Mouse (Mus musculus): ENCODE data around the gene Rbm39.
A peak's percentile ranks its signal among the peaks of the same experiment; 100 is the strongest.
"Not testable (repeated sequence)": the region's sequence is repeated elsewhere in the genome, so short reads cannot be mapped to it uniquely, and the experiment has no call there.

The Rbm39 gene

GRCm38 (mm10) chr2:156180094-156180821 is at the start of gene Rbm39:
TSS of gene Rbm39 (minus strand) at chr2:156180238.
- peak; percentile 98 for ATAC-seq (ENCODE audit: insufficient number of reproducible peaks, low FRiP score, low TSS enrichment)

- ATAC-seq (ENCODE audit: insufficient number of reproducible peaks, low FRiP score, low TSS enrichment): no peak
Observed at GRCm38 (mm10) chr2:156229171-156229570, 49.1 kb upstream of the Rbm39 start.

- no peak for ATAC-seq (ENCODE audit: insufficient number of reproducible peaks, low FRiP score, low TSS enrichment)
Observed at GRCm38 (mm10) chr2:156227689-156228088, 47.7 kb upstream of the Rbm39 start.

GRCm38 (mm10) chr2:156224043-156224442 is 44.0 kb upstream of the Rbm39 start:
- no peak for ATAC-seq (ENCODE audit: insufficient number of reproducible peaks, low FRiP score, low TSS enrichment)

- no peak for ATAC-seq (ENCODE audit: insufficient number of reproducible peaks, low FRiP score, low TSS enrichment)
Observed at GRCm38 (mm10) chr2:156222100-156222499, 42.1 kb upstream of the Rbm39 start.

GRCm38 (mm10) chr2:156217786-156218185 is 37.7 kb upstream of the Rbm39 start:
- ATAC-seq (ENCODE audit: insufficient number of reproducible peaks, low FRiP score, low TSS enrichment): no peak

DNA sequence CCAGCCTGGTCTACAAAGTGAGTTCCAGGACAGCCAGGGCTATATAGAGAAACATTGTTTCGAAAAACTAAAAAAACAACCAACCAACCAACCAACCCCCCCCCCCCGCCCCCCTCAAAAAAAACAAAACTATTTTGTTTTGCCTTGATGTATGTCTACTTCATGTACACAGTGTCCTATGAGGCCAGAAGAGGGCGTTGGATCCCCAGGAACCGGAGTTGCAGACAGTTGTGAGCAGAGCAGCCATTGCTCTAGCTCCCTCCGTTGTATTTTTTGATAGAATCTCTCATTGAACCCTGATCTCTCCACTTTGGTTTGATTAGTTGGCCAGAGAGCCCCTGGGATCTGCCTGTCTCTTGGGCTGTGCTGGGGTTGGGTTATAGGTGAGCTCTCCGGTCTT is 23.9 kb upstream of the Rbm39 start:
- ATAC-seq (ENCODE audit: insufficient number of reproducible peaks, low FRiP score, low TSS enrichment): no peak

GRCm38 (mm10) chr2:156202848-156203437 is 22.9 kb upstream of the Rbm39 start:
- peak; percentile 52; the same call in 1 of the 2 replicates for ATAC-seq (ENCODE audit: insufficient number of reproducible peaks, low FRiP score, low TSS enrichment)

- ATAC-seq (ENCODE audit: insufficient number of reproducible peaks, low FRiP score, low TSS enrichment): no peak
Observed at GRCm38 (mm10) chr2:156201486-156201885, 21.4 kb upstream of the Rbm39 start.

GRCm38 (mm10) chr2:156199944-156200343 is 19.9 kb upstream of the Rbm39 start:
- no peak for ATAC-seq (ENCODE audit: insufficient number of reproducible peaks, low FRiP score, low TSS enrichment)

DNA sequence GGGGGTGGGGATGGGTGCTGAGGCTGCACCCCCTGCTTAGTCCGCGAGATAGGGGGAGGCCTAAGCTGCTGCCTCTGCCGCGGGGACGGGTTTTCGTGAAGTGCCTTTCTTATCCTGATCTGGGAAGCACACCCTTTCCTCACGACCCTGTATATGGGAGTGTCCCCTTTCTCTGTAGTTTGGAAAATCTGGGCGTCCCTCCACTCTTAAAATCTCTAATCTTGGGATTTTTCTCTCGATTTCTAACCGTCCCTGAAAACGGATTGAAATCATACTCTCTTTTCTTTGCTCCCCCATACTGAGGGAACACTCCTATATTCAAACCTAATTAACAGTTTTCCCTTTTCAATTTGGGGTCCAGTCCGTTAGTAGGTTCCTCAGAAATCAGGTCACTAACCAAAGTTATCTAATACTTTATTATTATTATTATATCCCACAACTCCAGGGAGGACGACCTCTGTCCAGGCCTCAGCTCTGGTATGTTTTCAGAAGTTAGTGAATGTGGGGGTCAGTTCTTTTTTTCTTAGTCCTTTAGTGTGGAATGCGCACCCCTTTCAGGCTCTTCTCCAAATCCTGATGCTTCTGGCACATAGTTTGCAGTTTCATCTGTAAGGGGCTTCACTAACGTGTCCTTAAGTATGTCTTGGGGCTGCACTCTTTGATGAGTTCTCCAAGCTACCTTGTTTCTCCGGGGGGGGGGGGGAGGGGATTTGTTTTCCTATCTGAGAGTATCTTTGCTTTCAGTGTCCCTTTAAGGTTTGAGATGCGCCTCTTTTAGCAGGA is 17.3 kb upstream of the Rbm39 start:
- no peak for ATAC-seq (ENCODE audit: insufficient number of reproducible peaks, low FRiP score, low TSS enrichment)

DNA sequence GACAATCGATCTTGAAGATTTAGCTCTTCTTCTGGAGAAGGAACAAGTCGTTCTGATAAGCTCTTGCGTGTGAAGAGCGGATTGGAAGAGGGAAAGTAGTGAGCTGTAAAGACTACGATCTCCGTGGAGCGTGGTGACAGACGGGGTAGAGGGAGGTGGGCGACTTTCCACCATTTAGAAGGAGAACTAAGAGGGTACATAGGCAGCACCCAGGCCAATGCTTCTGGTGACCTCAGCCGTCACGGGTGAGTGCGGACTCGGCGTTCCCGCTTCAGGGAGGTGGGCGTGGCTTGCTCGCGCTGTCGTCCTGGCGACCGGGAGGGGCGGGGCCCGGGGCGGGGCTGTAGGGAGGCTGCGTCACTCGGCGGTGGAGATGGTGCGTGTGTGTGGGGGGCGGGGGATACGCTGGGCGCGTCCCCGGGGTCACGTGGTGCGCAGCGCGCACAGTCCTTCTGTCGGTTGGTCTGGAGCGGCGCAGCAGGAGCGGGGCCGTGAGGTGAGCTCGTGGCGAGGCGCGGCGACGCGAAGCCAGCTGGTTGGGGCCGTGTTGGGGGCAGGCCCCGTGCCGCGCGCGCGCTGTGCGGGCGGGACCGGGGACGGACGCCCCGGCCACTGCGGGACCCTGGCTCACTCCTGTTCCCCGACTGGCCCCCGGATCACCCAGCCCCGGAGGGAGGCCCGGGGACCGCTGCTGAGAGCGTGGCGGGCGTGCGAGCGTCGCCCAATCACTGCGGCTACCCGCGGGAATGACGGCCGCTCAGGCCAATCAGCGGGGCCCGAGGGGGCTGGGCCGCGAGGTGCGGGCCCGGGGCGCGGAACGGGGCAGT is 16.5 kb upstream of the Rbm39 start, which contains the start of gene Phf20:
Gene Phf20 (plus strand): TSS at position 165 of the 827 bp plus-strand sequence.
- ATAC-seq (ENCODE audit: insufficient number of reproducible peaks, low FRiP score, low TSS enrichment): peak; percentile 93

DNA sequence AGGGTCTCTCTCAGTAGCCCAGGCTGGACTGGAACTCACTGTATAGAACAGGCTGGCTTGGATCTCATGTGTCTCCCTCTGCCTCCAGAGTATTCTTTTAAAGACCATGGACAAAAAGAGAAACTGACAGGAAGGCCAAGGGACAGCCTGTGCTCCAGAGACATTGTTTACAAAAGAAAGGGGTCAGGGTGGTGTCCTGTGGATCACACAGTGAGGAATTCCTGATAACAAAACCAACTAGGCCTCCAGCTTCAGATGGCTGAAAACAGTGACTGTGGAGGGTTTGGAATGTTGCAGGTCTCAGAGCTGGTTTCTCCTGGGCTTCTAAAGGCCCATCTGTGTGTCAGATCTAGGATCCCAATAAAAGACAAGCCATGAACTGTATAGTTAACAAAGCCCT is 14.5 kb upstream of the Rbm39 start:
- ATAC-seq (ENCODE audit: insufficient number of reproducible peaks, low FRiP score, low TSS enrichment): no peak

GRCm38 (mm10) chr2:156193066-156193862 is 13.2 kb upstream of the Rbm39 start:
- ATAC-seq (ENCODE audit: insufficient number of reproducible peaks, low FRiP score, low TSS enrichment): no peak

DNA sequence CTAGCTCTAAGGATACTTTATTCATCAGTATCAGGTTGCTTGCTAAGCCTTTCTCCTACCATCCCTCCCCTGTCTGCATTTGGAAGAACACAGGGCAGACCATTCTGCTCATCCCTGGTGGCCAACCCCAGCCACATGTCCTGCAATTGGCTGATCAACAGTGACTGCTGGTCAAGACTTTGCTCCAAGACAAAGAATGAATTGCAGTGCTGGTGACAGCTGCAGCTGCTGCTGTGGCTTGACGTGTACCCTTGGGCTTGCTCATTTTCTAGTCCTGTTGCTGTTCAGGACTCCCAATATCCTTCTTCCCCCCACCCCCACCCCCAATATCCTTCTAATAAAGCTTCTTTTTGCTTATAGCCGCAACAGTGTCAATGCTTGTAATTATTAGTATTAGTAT is 12.0 kb upstream of the Rbm39 start:
- ATAC-seq (ENCODE audit: insufficient number of reproducible peaks, low FRiP score, low TSS enrichment): no peak

DNA sequence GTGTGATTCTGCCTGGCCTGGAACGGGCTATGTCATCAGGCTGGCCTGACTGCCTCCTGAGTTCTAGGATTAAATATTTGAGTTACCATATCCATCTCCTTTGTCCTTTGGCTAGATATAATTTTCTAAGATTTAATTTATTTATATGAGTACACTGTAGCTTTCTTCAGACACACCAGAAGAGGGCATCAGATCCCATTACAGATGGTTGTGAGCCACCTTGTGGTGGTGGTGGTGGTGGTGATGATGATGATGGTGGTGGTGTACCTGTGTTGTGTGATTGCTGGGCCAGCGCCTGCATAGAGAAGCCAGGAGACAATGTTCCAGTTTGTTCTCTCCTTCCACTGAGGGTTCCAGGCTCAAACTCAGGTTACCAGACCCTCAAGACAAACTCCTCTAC is 11.5 kb upstream of the Rbm39 start:
- ATAC-seq (ENCODE audit: insufficient number of reproducible peaks, low FRiP score, low TSS enrichment): no peak

GRCm38 (mm10) chr2:156190004-156190896 is 10.2 kb upstream of the Rbm39 start:
- ATAC-seq (ENCODE audit: insufficient number of reproducible peaks, low FRiP score, low TSS enrichment): no peak

DNA sequence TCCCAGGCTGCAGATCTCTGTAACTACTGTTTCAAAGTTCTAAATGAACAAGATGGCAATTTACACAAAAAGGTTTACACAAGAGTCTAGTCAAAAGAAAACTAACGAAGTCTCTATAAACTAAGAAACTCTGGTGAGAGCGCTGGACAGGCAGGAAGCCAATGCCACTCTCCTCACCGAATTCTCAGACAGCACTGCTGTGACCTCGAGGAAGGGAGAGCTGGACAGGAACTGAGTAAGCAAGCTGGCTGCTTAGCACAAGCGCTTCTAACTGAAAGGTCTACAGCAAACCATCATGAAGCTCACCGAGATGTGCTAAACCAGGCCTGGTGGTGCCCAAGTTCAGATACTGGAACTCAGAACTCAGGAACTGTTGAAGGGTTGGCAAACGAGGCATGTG is 9.2 kb upstream of the Rbm39 start:
- not testable (repeated sequence) for ATAC-seq (ENCODE audit: insufficient number of reproducible peaks, low FRiP score, low TSS enrichment)

- ATAC-seq (ENCODE audit: insufficient number of reproducible peaks, low FRiP score, low TSS enrichment): no peak
Observed at GRCm38 (mm10) chr2:156181592-156181991, 1.6 kb upstream of the Rbm39 start.
